Mouse (Mus musculus) heart, embryonic 13.5 days (tissue): ENCODE data around the gene Klhdc1. TPM values are rescaled to one million over a fixed set of nuclear protein-coding genes. Genes with fewer than 3 reads are reported as not detected.

Source experiments
- ATAC-seq: fragments of 200-750 bp; cut with Nextera tagmentation; 2 replicates; pipeline ENCODE4 v1.8.0; 2017; ENCODE audit warnings: moderate TSS enrichment; ENCODE audit not compliant: insufficient number of reproducible peaks, low FRiP score, low TSS enrichment; ENCODE audit errors: extremely low read depth
- H3K27ac ChIP-seq: fragments of 300-500 bp; sonication (generic); replicated peaks from 2 replicates; pipeline ENCODE4 v1.5.1; 2015; ENCODE audit warnings: moderate library complexity, mild to moderate bottlenecking, inconsistent platforms
- H3K27me3 ChIP-seq: fragments of 300-500 bp; sonication (generic); replicated peaks from 2 replicates; pipeline ENCODE4 v1.6.1; 2015; ENCODE audit warnings: mild to moderate bottlenecking, inconsistent platforms
- H3K36me3 ChIP-seq: fragments of 300-500 bp; sonication (generic); 2 replicates; pipeline ENCODE4 v1.6.1; 2015; ENCODE audit warnings: mild to moderate bottlenecking, inconsistent platforms
- H3K4me1 ChIP-seq: fragments of 300-500 bp; sonication (generic); 2 replicates; pipeline ENCODE4 v1.6.1; 2015; ENCODE audit warnings: inconsistent platforms
- H3K4me2 ChIP-seq: fragments of 300-500 bp; sonication (generic); 2 replicates; pipeline ENCODE4 v1.6.1; 2015; ENCODE audit warnings: inconsistent platforms, mild to moderate bottlenecking, moderate library complexity
- H3K4me3 ChIP-seq: fragments of 300-500 bp; sonication (generic); 2 replicates; pipeline ENCODE4 v1.5.1; 2015; ENCODE audit warnings: moderate library complexity, mild to moderate bottlenecking, inconsistent platforms
- H3K9ac ChIP-seq: fragments of 300-500 bp; sonication (generic); 2 replicates; pipeline ENCODE4 v1.6.1; 2015; ENCODE audit warnings: inconsistent platforms, mild to moderate bottlenecking, moderate library complexity
- H3K9me3 ChIP-seq: fragments of 300-500 bp; sonication (generic); 2 replicates; pipeline ENCODE4 v1.6.1; 2016; ENCODE audit warnings: inconsistent platforms
- WGBS: fragments of 180-500 bp; shearing (Covaris S2); methylation state at CpG from one replicate; pipeline ENCODE4 v1.1.7; 2015; ENCODE audit warnings: mixed read lengths; 5-methylcytosine and 5-hydroxymethylcytosine counted together
- polyA plus RNA-seq: library from polyadenylated mRNA; unstranded; fragments of >200 nt; fragmentation: Nextera tagmentation; extraction: Ambion mirVana; gene quantifications from 2 replicates; pipeline ENCODE4 v1.2.1, GENCODE M21; 2015

Gene Klhdc1
- polyA plus RNA-seq, 1 experiment from 2014 or later, result 8.6 TPM

DNA sequence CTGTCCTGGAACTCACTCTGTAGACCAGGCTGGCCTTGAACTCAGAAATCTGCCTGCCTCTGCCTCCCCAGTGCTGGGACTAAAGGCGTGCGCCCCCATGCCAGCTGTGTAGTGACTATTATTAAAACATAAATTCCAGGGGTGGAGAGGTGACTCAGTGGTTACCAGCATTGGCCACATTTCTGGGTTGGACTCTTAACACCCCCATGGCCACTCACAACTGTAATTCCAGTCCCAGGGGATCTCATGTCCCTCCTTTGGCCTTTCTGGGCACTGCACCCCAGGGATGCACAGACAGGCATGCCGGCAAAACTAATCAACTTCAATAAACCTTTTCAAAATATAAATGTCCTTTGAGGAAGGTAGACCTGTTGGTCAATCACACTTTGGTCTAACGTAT, 57.3 kb downstream of the Klhdc1 start:
- peaks cover 31% of the 10 kb centered on the region for H3K4me1 ChIP-seq
- H3K27ac ChIP-seq, result no peak overlapping the region
- no peak for ATAC-seq
- H3K36me3 ChIP-seq, result peaks cover 33% of the 10 kb centered on the region
- H3K4me2 ChIP-seq, result peak overlapping the region; percentile 77
- no peaks in the 10 kb centered on the region for H3K27me3 ChIP-seq
- peak overlapping the region; percentile 84 for H3K4me3 ChIP-seq
- H3K9ac ChIP-seq, result no peak overlapping the region
- WGBS, result 81% methylated on average over 4 of the region's 4 CpGs
- no peaks in the 10 kb centered on the region for H3K9me3 ChIP-seq

DNA sequence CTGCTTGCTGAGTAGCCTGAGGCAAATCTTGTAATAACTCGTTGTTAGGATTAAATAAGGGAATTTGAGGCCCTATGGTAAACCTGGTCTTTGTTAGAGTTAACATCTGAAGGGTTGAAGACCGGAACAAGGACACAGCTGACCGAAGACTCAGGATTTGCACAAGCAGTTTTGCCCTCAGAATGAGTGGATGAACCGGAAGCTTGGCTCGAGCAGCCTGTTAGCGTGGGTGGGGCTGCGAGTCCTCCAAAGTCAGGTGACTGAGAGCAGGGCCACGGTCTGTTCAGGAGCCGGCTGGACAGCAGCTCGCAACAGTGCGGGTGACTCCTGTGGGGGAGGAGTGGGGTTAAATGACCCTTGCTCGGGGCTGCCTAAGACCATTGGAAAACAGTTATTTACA, 58.3 kb downstream of the Klhdc1 start:
- Histone ChIP-seq H3K4me3 (peak overlapping the region; percentile 84), H3K9ac (peak overlapping the region; percentile 58), H3K9me3 (no peaks in the 10 kb centered on the region), H3K4me1 (peaks cover 31% of the 10 kb centered on the region), H3K36me3 (peaks cover 42% of the 10 kb centered on the region), H3K4me2 (peak overlapping the region; percentile 77), H3K27ac (peak overlapping the region; percentile 13; the same call in 1 of the 2 replicates), H3K27me3 (no peaks in the 10 kb centered on the region)
- 49% methylated on average over 12 of the region's 12 CpGs for WGBS
- ATAC-seq, result peak; percentile 48; the same call in 1 of the 2 replicates

DNA sequence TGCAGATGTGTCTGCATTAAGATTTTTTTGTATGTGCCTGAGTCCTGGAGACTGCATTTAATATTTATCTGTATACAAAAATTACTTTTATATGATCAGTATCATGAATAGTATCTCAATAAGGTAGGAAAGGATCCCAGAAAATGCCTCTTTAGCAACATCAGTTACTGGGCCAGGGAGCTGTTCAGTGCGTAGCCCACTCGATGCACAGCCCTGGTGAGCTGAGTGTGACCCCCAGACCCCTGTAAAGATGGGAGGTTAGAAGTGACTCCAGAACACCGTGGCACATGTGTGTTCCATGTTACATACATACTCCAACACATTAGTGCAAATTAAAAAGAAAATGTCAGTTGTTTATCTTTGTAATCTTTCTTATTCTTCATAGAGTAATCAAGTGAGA, 58.9 kb downstream of the Klhdc1 start:
- 85% methylated on average over 3 of the region's 3 CpGs for WGBS
- Histone ChIP-seq H3K4me2 (peak overlapping the region; percentile 77; the same call in 1 of the 2 replicates), H3K27me3 (no peaks in the 10 kb centered on the region), H3K9me3 (no peaks in the 10 kb centered on the region), H3K4me3 (no peak overlapping the region), H3K27ac (no peak overlapping the region), H3K36me3 (peaks cover 47% of the 10 kb centered on the region), H3K4me1 (peaks cover 31% of the 10 kb centered on the region), H3K9ac (no peak overlapping the region; the same call in 1 of the 2 replicates)
- ATAC-seq, result no peak

DNA sequence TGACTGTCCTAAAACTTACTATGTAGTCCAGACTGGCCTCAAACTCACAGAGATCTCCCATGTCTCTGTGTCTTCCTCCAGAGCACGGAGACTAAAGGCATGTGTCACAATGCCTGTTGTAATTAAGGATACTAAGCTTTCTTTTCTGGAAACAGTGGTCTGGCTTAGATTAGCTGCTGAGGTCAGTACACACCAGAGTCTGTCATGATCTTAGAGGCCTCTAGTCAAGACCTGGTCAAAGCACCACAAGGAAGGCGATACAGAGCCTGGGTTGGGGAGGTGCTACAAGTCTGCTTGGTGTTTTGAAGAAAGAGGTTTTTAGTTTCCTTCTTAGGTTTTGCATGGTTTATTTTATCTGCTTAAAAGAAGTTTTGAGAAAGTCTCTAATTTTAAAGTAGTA, 59.4 kb downstream of the Klhdc1 start:
- H3K27me3 ChIP-seq, result no peaks in the 10 kb centered on the region
- H3K9me3 ChIP-seq, result no peaks in the 10 kb centered on the region
- no peak for ATAC-seq
- no peak overlapping the region for H3K4me3 ChIP-seq
- 79% methylated on average over 2 of the region's 2 CpGs for WGBS
- H3K9ac ChIP-seq, result no peak overlapping the region
- H3K4me2 ChIP-seq, result no peak overlapping the region
- H3K36me3 ChIP-seq, result peaks cover 52% of the 10 kb centered on the region
- H3K27ac ChIP-seq, result no peak overlapping the region
- peaks cover 31% of the 10 kb centered on the region for H3K4me1 ChIP-seq

DNA sequence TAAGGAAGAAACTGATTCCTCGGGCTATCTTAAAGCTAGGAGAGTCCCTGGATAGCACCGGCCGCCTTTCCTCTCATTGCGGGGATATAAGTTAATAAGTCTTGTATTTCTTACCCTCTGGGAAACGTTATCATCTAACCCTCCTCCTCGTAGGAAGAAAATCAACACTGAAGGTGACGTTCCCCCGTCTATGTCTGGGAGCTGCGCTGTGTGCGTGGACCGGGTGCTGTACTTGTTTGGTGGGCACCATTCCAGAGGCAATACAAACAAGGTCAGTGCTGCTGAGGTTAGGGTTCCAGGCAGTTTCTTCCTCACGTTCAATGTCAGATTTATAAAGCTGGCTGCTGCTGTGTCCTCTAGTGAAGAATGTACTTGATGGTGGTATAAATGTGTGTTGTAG, 61.2 kb downstream of the Klhdc1 start:
- Histone ChIP-seq H3K27ac (no peak overlapping the region), H3K9ac (no peak overlapping the region), H3K27me3 (no peaks in the 10 kb centered on the region), H3K9me3 (no peaks in the 10 kb centered on the region), H3K4me1 (peaks cover 23% of the 10 kb centered on the region), H3K36me3 (peaks cover 70% of the 10 kb centered on the region), H3K4me3 (no peak overlapping the region), H3K4me2 (no peak overlapping the region)
- WGBS, result 92% methylated on average over 12 of the region's 12 CpGs
- no peak for ATAC-seq

DNA sequence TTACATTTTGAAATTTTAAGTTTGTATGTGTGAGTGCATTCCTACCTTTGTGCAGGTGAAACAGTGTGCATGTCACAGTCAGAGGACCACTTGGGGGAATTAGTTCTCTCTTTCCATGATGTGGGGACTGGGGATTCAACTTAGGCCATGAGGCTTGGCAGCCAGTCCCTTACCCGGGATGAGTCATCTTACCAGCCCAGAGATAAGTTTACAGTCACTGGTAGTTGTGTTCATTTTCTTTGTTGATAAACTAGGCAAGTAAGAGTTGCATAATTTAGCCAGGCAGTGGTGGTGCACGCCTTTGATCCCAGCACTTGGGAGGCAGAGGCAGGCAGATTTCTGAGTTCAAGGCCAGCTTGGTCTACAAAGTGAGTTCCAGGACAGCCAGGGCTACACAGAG, 63.1 kb downstream of the Klhdc1 start:
- H3K27ac ChIP-seq, result no peak overlapping the region
- no peaks in the 10 kb centered on the region for H3K9me3 ChIP-seq
- no peak overlapping the region for H3K4me2 ChIP-seq
- 79% methylated on average over 2 of the region's 2 CpGs for WGBS
- H3K27me3 ChIP-seq, result no peaks in the 10 kb centered on the region
- H3K4me1 ChIP-seq, result peaks cover 8% of the 10 kb centered on the region
- no peak overlapping the region for H3K9ac ChIP-seq
- ATAC-seq, result no peak
- H3K4me3 ChIP-seq, result no peak overlapping the region
- H3K36me3 ChIP-seq, result peaks cover 86% of the 10 kb centered on the region

DNA sequence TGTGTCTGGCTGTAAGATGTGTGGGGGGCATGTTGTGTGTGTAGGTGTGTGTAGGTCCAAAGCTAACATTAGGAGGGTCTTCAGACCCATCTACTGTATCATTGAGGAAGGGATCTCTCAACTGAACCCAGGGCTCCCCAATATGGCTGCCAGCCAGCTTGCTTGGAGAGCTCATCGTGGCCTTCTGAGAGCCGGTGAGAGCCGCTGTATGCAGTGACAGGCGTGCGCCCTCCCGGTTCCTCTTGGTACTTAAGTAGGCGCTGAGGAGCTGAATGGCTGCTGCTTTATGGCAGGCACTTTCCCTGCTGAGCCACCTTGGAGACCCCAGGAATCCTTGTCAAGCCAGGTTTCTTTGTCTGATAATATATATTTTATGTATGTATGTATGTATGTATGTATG, 65.4 kb downstream of the Klhdc1 start:
- H3K4me1 ChIP-seq, result no peaks in the 10 kb centered on the region
- no peak overlapping the region for H3K4me2 ChIP-seq
- 98% methylated on average over 7 of the region's 7 CpGs for WGBS
- ATAC-seq, result no peak
- no peaks in the 10 kb centered on the region for H3K9me3 ChIP-seq
- no peaks in the 10 kb centered on the region for H3K27me3 ChIP-seq
- H3K4me3 ChIP-seq, result no peak overlapping the region
- H3K9ac ChIP-seq, result no peak overlapping the region
- no peak overlapping the region for H3K27ac ChIP-seq
- peaks cover 98% of the 10 kb centered on the region for H3K36me3 ChIP-seq

DNA sequence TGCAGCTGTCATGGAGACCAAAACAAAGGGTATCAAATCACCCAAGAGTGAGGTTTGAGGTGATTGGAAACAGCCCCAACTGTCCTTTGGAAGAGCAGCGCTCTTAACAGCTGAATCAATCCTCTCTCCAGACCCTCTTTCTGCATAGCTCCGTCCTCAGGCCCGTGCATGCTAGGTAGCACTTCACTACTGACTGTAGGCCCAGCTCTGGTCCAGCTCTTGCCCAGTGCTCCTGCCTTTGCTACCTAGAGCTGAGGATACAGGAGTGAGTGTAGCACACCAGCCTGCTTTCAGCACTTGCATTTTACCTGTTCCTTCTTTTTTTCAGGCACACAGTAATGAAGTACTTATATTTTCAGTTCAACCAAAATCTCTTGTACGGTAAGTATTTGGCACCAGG, 68.7 kb downstream of the Klhdc1 start:
- no peak for ATAC-seq
- H3K4me1 ChIP-seq, result no peaks in the 10 kb centered on the region
- 89% methylated on average over 4 of the region's 4 CpGs for WGBS

DNA sequence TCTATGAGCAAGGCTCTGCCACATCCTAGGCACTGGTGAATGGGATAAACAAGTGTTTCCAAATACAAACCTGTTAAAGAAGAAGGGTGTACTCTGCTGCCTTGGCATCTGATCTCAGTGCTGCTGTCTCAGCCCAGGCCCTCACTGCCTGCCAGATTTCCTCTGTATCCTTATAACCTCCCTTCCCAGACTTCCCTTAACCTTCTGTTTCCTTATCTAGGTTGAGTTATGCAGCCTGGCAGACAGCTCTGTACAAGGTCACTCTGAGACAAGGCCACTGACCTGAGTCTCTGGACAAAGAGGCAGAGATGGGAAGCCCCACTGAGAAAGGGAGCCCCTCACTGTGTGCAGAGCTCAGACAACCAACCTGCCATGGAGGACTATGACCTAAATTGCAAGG, 77.5 kb downstream of the Klhdc1 start:
- Histone ChIP-seq H3K9ac (0 out of 2 replicates have a peak overlapping the region, but pooled peaks have one; percentile 24), H3K4me3 (no peak overlapping the region), H3K4me1 (peaks cover 24% of the 10 kb centered on the region), H3K4me2 (no peak overlapping the region), H3K27ac (peak overlapping the region; percentile 68), H3K9me3 (no peaks in the 10 kb centered on the region), H3K36me3 (peaks cover 90% of the 10 kb centered on the region), H3K27me3 (no peaks in the 10 kb centered on the region)
- no peak for ATAC-seq

More for the DNA sequence above, 68.7 kb downstream of the Klhdc1 start:
- H3K9me3 ChIP-seq, result no peaks in the 10 kb centered on the region
- no peak overlapping the region for H3K4me3 ChIP-seq
- no peak overlapping the region for H3K27ac ChIP-seq
- H3K4me2 ChIP-seq, result no peak overlapping the region
- no peak overlapping the region for H3K9ac ChIP-seq
- peaks cover 96% of the 10 kb centered on the region for H3K36me3 ChIP-seq
- H3K27me3 ChIP-seq, result no peaks in the 10 kb centered on the region

DNA sequence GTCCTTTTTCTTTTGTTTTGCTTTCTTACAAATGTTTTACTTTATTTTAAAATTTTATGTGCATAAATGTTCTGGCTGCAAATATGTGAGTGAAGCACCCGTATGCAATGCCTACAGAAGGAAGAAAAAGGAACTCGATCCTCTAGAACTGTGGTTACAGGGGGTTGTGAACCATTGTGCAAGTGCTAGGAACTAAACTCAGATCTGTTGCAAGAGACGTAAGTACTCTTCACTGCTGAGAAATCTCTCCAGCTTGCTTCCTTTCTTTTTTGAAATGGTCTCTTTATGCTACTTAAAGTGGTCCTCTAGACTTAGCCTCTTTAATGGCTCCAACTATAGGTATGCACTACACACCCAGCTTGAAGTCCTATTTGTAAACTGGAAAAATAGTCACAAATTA, 90.2 kb downstream of the Klhdc1 start:
- H3K27me3 ChIP-seq, result no peaks in the 10 kb centered on the region
- WGBS, result 93% methylated on average over 3 of the region's 3 CpGs
- H3K4me2 ChIP-seq, result no peak overlapping the region
- peaks cover 85% of the 10 kb centered on the region for H3K36me3 ChIP-seq
- H3K9ac ChIP-seq, result no peak overlapping the region
- no peak overlapping the region for H3K27ac ChIP-seq
- no peak for ATAC-seq
- H3K4me3 ChIP-seq, result no peak overlapping the region
- no peaks in the 10 kb centered on the region for H3K4me1 ChIP-seq
- H3K9me3 ChIP-seq, result no peaks in the 10 kb centered on the region

DNA sequence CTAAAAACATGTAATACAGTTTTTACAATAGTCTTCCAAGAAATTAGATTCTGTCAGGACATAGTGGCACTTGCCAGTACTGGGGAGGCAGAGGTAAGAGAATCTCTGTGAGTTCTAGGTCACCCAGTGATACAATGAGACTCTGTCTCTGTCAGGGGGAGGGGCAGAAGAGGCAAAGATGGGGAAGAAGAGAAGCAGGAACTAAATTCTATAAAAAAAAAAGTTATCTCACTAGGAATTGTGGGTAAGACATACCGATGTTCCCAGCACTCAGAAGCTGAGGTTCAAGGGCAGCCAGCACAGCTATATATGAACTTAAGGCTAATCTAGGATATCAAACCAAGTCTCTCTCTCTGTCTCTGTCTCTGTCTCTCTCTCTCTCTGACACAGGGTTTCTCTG, 91.2 kb downstream of the Klhdc1 start:
- no peak overlapping the region for H3K4me3 ChIP-seq
- WGBS, result 79% methylated on average over 1 of the region's 1 CpGs

DNA sequence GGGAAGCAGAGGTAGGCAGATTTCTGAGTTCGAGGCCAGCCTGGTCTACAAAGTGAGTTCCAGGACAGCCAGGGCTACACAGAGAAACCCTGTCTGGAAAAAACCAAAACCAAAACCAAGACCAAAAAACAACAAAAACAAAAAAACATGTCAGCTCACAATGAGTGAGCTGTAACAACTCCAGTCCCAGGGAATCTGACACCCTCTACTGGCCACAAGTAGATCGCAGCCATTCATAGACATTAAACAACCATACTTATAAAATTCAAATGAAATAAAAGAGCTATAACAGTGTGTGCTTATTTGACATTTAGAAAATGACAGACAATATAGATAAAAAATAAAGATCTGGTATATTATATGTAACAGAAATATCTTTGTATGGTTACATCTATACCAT, 92.6 kb downstream of the Klhdc1 start:
- ATAC-seq, result no peak
- H3K27ac ChIP-seq, result no peak overlapping the region
- no peak overlapping the region for H3K4me3 ChIP-seq
- H3K9me3 ChIP-seq, result no peaks in the 10 kb centered on the region
- H3K27me3 ChIP-seq, result no peaks in the 10 kb centered on the region
- H3K36me3 ChIP-seq, result peaks cover 85% of the 10 kb centered on the region
- no peaks in the 10 kb centered on the region for H3K4me1 ChIP-seq
- no peak overlapping the region for H3K9ac ChIP-seq
- WGBS, result 87% methylated on average over 2 of the region's 2 CpGs
- no peak overlapping the region for H3K4me2 ChIP-seq

More for the DNA sequence above, 91.2 kb downstream of the Klhdc1 start:
- Histone ChIP-seq H3K9me3 (no peaks in the 10 kb centered on the region), H3K36me3 (peaks cover 84% of the 10 kb centered on the region), H3K27ac (no peak overlapping the region), H3K27me3 (no peaks in the 10 kb centered on the region), H3K4me2 (no peak overlapping the region), H3K4me1 (no peaks in the 10 kb centered on the region), H3K9ac (no peak overlapping the region)
- no peak for ATAC-seq
